Mouse (Mus musculus): ENCODE data around the gene Pak7. TPM values are rescaled to one million over a fixed set of nuclear protein-coding genes. Genes with fewer than 3 reads are reported as not detected.

Pak7 gene
- polyA plus RNA-seq, 1 experiment from 2014 or later: 2.4 TPM

Other genes starting within 250 kb of the Pak7 start
- 0.73 and 0.91 TPM in 2 replicates for gene Ankef1, start 113.9 kb upstream of the Pak7 start, polyA plus RNA-seq (2015; fragmentation: Nextera tagmentation; extraction: Ambion mirVana)

Data from embryonic facial prominence, embryonic 13.5 days (tissue).